Mouse (Mus musculus) kidney, adult 11 months (tissue): ENCODE results near the gene Chchd6.

Experiments
- DNase-seq: peaks from one replicate; pipeline ENCODE4 v3.0.0; 2022

Chchd6 gene

GRCm38 (mm10) chr6:89499961-89500360, 95.5 kb downstream of the Chchd6 start:
- DNase-seq: no peak

- DNase-seq: no peak
Measured at GRCm38 (mm10) chr6:89498764-89499516, 96.5 kb downstream of the Chchd6 start.

- no peak for DNase-seq
Measured at GRCm38 (mm10) chr6:89496916-89497315, 98.5 kb downstream of the Chchd6 start.

DNA sequence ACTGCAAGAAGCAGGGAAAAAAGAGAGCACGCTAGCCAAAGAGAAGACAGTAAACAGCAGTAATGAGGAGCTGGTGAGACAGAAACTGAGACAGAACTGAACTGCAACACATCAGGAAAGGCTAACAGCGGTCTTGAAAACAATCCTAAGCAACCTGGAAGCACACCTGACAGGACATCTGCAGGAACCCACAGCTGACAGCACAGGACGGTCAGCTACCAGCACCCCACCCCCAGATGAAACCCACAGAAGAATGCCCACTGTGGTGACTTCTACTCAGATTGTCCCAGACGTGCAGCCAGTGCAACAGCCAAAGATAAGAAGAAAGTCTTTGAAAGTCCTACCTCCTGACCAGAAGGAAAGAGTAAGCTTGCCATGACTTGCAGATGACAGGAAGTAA, 103.1 kb downstream of the Chchd6 start:
- DNase-seq: no peak

GRCm38 (mm10) chr6:89490369-89490768, 105.1 kb downstream of the Chchd6 start:
- DNase-seq: no peak

GRCm38 (mm10) chr6:89489533-89489932, 105.9 kb downstream of the Chchd6 start:
- no peak for DNase-seq

DNA sequence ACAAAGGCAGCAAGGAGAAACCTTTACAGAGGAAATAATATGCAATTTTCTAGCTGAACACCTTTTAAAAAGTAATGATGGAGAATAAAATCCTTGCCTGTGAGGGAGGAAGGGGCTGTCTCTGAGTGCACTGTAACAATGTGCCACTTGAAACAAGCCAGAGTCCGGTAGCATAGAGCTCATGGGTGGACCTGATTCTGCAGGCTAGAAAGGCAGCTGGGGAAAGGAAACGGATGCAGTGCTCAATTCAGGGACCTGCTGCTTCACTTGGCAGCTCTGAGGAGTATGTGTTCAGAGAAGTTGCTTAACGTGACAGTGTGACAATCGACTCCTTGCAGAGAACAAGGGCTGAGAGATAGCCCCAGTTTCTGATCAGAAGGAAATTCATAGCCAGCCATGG, 109.4 kb downstream of the Chchd6 start:
- no peak for DNase-seq

GRCm38 (mm10) chr6:89481192-89481591, 114.3 kb downstream of the Chchd6 start:
- no peak for DNase-seq

- DNase-seq: no peak
Measured at GRCm38 (mm10) chr6:89467908-89468307, 127.5 kb downstream of the Chchd6 start.

DNA sequence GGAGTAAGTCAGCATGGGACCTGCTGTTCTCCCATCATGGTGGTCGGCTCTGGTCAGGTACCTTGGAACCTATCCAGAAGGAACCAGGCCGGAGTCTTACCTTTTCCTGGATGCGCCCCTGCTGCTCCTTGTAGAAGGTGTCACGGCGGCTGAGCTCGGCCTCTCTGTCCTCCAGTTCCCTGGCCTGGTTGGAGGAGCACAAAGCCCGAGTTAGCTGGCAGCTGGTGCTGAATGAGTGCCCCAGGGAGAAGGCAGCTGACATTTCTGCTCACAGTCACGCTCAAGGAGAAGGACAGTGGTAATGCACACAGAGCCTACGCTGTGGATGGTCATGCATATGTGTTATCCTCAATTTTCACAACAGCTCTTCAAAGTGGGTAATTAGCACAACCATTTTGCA, 128.2 kb downstream of the Chchd6 start:
- no peak for DNase-seq

DNA sequence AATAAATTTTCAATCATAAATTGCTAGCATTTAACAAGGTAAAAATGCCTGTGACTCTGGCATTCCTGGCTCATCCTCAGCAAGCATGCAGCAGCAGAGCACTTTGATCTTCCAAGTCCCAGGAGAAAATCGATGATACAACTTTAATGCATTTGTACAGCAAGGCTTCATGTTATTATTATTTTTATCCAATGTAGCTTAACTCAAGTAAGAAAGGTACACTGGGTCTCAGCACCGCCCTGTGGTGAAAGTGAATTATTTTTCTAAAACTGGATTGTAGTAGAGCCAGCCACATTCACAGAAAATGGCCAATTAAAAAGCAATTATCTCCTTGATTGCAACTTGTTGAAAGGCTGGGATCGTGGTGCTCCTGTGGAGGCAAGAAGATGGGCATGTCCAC, 128.6 kb downstream of the Chchd6 start:
- DNase-seq: no peak

DNA sequence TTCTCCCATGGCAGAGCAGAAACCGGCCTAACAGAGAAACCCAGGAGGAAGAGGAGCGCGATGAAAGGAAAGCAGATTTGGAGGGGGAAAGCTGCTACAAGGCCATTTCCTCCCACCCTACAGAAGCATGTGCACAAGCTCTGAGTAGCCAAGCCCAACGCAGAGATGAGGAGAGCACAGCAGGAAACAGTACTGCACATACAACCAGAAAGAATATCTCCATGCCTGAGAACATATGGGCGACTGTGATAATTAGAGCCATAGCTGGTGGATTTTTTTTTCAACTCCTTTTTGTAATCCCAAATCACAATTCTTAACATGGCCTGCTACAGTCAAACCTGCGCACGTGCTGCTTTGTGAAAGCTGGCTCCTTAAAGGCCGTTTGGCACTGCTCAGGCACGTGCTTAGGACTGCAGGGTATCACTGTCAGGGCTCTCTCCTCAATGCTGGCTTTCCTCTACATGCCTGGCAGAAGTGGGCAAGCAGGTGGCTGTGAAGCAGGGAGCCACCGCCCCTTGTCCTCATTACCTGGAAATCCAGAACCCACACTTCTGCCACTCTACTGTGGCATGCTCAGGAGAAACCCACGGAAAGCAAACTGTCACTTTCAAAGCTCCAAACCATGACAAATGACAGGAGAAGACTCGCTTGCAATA, 129.3 kb downstream of the Chchd6 start:
- no peak for DNase-seq

GRCm38 (mm10) chr6:89462223-89462760, 133.2 kb downstream of the Chchd6 start:
- DNase-seq: no peak

GRCm38 (mm10) chr6:89461250-89462222, 133.9 kb downstream of the Chchd6 start:
- DNase-seq: no peak

DNA sequence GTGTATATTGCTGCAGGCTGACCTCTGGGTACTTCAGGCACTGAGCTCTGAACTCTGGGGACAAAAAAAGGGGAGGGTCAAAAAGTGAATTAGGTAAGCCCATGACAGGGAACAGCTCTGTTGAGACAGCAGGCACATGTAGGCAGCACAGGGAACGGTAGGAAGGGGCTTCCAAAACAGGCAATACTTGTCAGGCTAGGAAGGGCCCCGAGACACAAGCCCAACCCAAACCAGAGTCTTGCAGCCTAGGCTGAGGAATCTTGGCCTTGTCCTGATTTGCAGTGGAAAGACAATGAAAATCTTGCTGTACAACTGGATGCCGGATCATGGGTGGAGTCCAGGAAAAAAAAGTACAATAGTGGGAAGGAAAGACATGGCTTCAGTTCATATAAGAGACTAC, 135.8 kb downstream of the Chchd6 start:
- DNase-seq: no peak

DNA sequence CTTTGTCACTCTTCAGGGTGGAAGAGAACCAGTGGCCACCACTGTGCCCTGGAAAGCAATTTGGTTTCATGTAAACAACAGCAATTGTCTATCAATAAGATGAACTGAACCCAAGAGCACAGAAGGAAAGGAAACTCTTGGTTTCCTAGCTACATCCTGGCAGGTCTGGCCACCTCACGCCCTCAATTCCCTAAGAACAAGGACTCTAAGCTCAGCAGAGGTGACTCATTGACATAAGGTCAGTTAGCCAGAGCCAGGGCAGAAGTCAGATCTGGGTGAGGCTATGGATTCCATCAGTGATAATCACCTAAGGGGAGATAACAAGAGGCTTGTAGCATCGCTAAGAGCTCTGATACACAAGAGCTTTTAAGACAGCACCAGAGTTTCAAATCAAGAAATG, 137.9 kb downstream of the Chchd6 start:
- DNase-seq: no peak

- DNase-seq: no peak
Measured at GRCm38 (mm10) chr6:89456409-89456961, 139.0 kb downstream of the Chchd6 start.

GRCm38 (mm10) chr6:89455523-89456000, 139.9 kb downstream of the Chchd6 start:
- no peak for DNase-seq

GRCm38 (mm10) chr6:89454437-89454836, 141.0 kb downstream of the Chchd6 start:
- DNase-seq: no peak

DNA sequence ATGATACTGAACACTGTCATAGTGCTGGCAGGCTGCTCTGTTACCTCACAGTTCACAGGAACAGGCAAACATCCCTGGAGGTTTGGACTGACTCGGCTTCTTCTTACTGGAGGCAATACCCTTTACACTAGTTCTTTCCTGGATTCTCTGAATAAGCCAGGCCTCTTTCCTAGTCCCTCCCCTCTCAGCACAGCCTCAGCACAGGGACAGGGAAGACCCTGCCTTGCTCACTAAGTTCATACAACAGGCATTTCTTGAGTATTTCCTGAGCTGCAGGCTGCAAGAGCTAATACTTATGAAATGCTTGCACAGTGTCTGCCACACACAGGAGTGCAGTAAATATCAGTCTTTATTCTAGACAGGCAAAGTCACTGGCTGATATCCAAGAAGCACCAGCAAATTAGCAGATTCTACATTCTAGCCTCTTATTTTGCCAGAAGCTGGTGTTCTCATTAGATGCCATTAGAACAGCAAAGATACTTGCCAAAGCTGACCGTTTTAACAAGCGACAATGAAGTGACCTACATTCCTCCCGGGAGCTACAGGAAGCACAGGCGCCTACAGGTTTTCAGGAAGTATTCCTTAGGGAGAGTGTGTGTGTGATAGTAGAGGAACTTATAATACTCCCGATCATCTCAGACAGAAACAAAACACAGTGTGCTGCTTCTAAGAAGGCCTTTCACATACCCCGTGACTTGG, 142.3 kb downstream of the Chchd6 start:
- DNase-seq: no peak

DNA sequence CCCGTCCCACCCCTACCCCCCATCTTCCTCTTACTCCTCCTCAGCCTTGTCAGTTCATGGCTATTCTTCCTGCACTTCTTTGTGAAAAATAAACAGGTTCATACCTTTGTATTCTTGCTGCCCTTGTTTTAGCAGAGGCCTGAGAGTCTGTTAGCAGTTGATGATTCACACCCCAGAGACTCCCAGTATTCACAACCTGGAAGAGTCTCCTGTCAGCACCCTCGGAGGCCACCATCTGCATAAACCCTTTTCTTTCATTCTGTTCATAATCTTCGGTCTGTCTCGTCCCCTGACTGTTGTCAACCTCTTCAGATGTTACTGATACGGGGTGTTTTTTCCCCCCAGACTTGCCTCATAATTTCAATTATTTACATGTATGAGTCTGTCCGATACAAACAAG, 143.1 kb downstream of the Chchd6 start:
- DNase-seq: no peak

GRCm38 (mm10) chr6:89448736-89449135, 146.7 kb downstream of the Chchd6 start:
- no peak for DNase-seq
